Mouse (Mus musculus): ENCODE data around the gene Thrap3.

The Thrap3 gene

DNA sequence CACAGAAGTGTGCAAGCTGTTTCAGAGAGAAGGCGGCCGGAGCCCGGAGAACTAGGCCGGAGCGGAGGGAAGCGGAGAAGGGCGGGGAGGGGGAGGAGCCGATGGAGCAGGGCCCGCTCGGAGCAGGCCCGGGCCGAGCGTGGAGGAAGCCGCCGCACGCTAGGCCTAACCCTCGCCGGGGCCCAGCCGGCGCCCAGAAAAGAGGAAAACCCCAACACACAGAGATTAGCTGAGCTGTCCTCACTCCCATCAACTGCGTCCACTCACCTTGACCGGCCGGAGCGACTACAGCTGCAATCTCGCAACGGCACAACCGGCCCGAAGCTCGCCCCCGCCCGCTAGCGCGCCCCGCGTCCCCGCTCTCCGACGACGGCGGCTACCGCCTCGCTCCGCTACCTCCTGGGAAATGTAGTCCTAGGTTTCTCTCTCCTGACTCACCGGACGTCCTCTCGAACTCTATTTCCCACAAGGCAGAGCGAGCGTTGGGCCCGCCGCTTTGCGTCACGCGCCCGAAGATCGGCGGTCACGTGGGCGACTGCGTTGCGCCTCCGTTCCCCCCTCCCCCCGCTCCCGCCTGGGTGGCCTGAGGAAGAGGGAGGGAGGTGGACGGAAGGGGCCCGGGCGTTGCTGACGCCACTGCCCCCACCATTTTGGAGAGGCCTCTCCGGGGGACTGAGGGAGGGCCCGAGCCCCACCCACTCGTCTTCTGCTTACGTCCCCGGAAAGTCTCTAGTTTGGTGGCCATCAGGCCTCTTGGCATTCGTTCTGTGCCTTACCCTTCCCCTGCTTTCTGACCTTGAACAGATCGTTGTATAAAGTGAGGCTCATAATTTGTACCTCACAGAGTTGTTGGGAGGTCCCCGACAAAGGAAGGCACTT, at the start of gene Thrap3:
Gene Thrap3, minus strand, starts transcription at position 458 of the 879 bp plus-strand sequence.
- H3K36me3 ChIP-seq (ENCODE audit: insufficient read depth, low read length), result peaks cover 30% of the 10 kb centered on the region
- H3K4me3 ChIP-seq (replicated peaks; ENCODE audit: low read length), result peak within 1 kb of the TSS; percentile 88
- no peaks in the 10 kb centered on the region for H3K27me3 ChIP-seq (ENCODE audit: insufficient read depth, low read length)
- TF ChIP-seq CTCF (conservative IDR thresholded peaks at IDR 0.05; ENCODE audit: low read length), result no peak
- no peak for TF ChIP-seq POU5F1 (IDR thresholded peaks at IDR 0.05; ENCODE audit: borderline replicate concordance, low read length)
- TF ChIP-seq NANOG (IDR thresholded peaks at IDR 0.05; ENCODE audit: borderline replicate concordance, low read length), result no peak; the same call in 1 of the 2 replicates
- H3K4me1 ChIP-seq (replicated peaks; ENCODE audit: low read depth, low read length), result peaks cover 68% of the 10 kb centered on the region
- H3K9me3 ChIP-seq (ENCODE audit: low read length), result no peaks in the 10 kb centered on the region

DNA sequence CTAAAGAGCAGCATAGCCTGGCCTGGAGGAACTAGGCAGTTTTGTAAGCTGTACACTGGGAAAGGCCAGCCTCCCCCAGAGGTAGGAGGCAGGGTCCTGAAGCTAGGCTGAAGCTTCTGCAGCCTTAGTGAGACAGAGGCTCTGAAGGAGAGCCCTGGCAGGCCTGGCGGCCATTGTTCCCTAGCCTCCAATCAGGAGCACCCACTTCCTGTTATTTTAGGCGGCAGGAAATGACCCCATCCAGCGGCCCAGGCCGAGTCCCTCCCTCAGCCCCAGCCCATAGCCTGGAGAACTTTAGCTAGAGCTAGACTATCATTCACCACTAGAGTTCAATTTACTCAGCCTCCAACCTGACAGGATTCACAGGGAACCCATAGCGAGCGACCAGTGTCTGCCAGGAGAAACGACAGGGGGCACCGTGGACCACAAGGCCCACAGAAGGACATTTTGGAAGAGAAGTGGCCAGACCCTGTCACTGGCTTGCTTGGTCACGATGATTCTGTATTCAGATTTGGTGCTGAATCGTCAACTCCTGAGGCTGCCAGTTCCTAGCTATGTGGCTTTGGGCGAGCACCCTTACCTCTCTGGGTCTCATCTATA, 49.2 kb upstream of the Thrap3 start:
- Histone ChIP-seq H3K36me3 (ENCODE audit: insufficient read depth, low read length) (0 out of 2 replicates have a peak, but pooled peaks cover 4% of the 10 kb centered on the region), H3K4me1 (replicated peaks; ENCODE audit: low read depth, low read length) (peaks cover 89% of the 10 kb centered on the region), H3K9me3 (ENCODE audit: low read length) (no peaks in the 10 kb centered on the region), H3K4me3 (replicated peaks; ENCODE audit: low read length) (peak overlapping the region; percentile 49), H3K27me3 (ENCODE audit: insufficient read depth, low read length) (peaks cover under 1% of the 10 kb centered on the region)
- TF ChIP-seq POU5F1 (IDR thresholded peaks at IDR 0.05; ENCODE audit: borderline replicate concordance, low read length) (no peak), CTCF (conservative IDR thresholded peaks at IDR 0.05; ENCODE audit: low read length) (no peak), NANOG (IDR thresholded peaks at IDR 0.05; ENCODE audit: borderline replicate concordance, low read length) (no peak)

DNA sequence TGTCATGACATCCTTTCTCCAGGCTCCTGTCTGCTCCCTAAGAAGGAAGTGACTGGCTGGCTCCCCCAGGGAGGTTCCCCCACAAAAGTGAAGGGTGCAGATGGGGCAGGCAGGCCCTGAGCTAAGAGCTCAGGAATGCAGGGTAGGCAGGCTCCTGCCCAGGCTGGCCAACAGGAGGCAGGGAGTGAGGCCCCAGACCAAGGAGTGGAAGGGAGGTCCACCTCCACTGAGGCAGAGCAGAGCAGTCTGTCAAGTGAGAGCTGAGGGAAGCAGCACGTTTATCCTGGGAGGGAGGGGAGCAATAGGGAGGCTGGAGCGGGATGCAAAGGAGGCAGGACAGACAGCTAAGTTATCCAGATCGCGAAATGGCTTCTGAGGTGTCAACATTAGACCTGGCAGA, 48.1 kb upstream of the Thrap3 start:
- peaks cover 96% of the 10 kb centered on the region for H3K4me1 ChIP-seq (replicated peaks; ENCODE audit: low read depth, low read length)
- TF ChIP-seq POU5F1 (IDR thresholded peaks at IDR 0.05; ENCODE audit: borderline replicate concordance, low read length) (no peak), NANOG (IDR thresholded peaks at IDR 0.05; ENCODE audit: borderline replicate concordance, low read length) (no peak), CTCF (conservative IDR thresholded peaks at IDR 0.05; ENCODE audit: low read length) (no peak)
- H3K27me3 ChIP-seq (ENCODE audit: insufficient read depth, low read length), result no peaks in the 10 kb centered on the region
- no peaks in the 10 kb centered on the region for H3K9me3 ChIP-seq (ENCODE audit: low read length)
- H3K4me3 ChIP-seq (replicated peaks; ENCODE audit: low read length), result no peak overlapping the region
- H3K36me3 ChIP-seq (ENCODE audit: insufficient read depth, low read length), result 0 out of 2 replicates have a peak, but pooled peaks cover 8% of the 10 kb centered on the region

DNA sequence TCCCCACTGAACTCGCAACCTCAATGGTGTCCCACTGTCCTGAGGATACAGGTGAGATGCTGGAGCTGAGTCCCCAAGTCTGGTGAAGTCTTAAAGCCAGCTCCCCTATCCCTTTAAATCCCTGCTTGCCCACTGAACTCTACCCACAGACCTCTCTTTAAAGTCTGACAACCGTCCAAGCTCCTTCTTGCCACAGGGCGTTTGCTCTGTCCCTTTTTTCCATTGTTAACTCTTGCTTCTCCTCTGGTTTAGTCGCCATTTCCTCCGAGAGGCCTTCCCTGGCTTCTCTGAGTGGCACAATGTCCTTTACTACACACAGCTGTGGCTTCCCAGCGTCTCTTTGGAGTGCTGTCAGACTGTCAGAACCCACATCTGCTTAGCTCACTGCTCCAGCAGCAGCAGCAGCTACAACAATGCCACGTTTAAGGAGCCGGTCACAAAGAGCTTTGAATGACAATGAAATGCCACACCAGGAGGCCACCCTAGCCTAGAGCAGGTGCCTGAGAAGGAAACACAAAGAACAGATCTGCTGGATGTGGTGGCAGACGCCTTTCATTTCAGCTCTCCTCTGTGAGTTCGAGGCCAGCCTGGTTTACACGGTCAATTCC, 45.8 kb upstream of the Thrap3 start:
- H3K4me3 ChIP-seq (replicated peaks; ENCODE audit: low read length), result peak overlapping the region; percentile 35; the same call in 1 of the 2 replicates
- TF ChIP-seq POU5F1 (IDR thresholded peaks at IDR 0.05; ENCODE audit: borderline replicate concordance, low read length) (peak; percentile 80; the same call in 1 of the 2 replicates), CTCF (conservative IDR thresholded peaks at IDR 0.05; ENCODE audit: low read length) (no peak), NANOG (IDR thresholded peaks at IDR 0.05; ENCODE audit: borderline replicate concordance, low read length) (peak; percentile 72; the same call in 1 of the 2 replicates)
- H3K36me3 ChIP-seq (ENCODE audit: insufficient read depth, low read length), result 0 out of 2 replicates have a peak, but pooled peaks cover 11% of the 10 kb centered on the region
- H3K9me3 ChIP-seq (ENCODE audit: low read length), result no peaks in the 10 kb centered on the region
- no peaks in the 10 kb centered on the region for H3K27me3 ChIP-seq (ENCODE audit: insufficient read depth, low read length)
- H3K4me1 ChIP-seq (replicated peaks; ENCODE audit: low read depth, low read length), result peaks cover 84% of the 10 kb centered on the region

DNA sequence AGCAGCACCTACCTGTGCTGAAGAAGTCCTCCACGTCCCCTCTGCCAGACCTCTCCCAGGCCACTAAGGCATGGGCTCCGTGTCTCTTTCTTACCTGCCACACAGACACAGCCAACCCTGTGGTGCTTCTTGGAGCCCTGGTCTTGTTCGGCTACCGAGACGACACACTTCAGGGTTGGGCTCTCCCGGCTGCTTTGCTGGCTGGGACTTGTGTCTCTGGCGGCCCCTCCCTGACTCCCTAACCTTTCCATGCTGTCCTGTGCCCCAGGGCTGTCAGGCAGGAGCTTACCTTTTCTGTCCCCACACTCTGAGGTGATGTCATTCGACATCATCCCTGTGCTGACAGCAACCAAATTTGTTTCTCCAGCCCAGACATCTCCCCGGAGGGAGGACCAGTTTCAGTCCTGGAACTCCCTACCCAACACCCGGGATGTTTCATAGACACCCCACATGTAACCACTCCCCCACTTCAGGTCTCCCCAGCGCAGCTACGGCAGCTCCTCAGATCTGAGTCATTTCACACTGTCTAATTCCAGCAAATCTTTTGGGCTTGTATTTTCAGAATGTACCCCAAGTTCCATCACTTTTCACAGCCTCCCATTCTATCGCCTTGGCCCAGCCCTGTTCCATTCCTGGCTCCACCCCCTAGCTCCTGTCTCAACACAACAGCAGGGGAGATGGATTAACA, 43.8 kb upstream of the Thrap3 start:
- H3K4me1 ChIP-seq (replicated peaks; ENCODE audit: low read depth, low read length), result peaks cover 85% of the 10 kb centered on the region
- H3K9me3 ChIP-seq (ENCODE audit: low read length), result no peaks in the 10 kb centered on the region
- H3K4me3 ChIP-seq (replicated peaks; ENCODE audit: low read length), result peak overlapping the region; percentile 35
- no peak for TF ChIP-seq CTCF (conservative IDR thresholded peaks at IDR 0.05; ENCODE audit: low read length)
- no peak for TF ChIP-seq POU5F1 (IDR thresholded peaks at IDR 0.05; ENCODE audit: borderline replicate concordance, low read length)
- TF ChIP-seq NANOG (IDR thresholded peaks at IDR 0.05; ENCODE audit: borderline replicate concordance, low read length), result no peak
- no peaks in the 10 kb centered on the region for H3K27me3 ChIP-seq (ENCODE audit: insufficient read depth, low read length)
- H3K36me3 ChIP-seq (ENCODE audit: insufficient read depth, low read length), result peaks cover 18% of the 10 kb centered on the region

DNA sequence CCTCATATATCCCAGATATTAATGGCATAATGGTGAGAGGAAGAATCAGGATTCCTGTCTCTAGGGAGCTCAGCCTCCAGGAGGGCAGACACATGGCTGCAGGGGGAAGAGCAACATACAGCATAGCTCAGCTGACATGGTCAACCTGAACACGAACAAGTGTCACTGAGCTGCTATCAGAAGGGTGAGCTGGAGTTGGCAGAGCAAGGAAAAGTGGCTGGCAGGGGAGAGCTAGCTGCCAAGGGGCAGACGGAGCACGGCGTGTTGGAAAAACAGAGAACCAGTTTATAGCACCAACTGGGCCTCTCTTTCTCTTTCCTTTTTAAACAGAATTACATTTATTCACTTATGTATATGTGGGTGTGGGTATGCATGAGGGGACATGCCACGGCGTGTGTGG, 40.0 kb upstream of the Thrap3 start:
- H3K36me3 ChIP-seq (ENCODE audit: insufficient read depth, low read length), result peaks cover 49% of the 10 kb centered on the region
- TF ChIP-seq NANOG (IDR thresholded peaks at IDR 0.05; ENCODE audit: borderline replicate concordance, low read length) (no peak), POU5F1 (IDR thresholded peaks at IDR 0.05; ENCODE audit: borderline replicate concordance, low read length) (no peak), CTCF (conservative IDR thresholded peaks at IDR 0.05; ENCODE audit: low read length) (no peak)
- no peak overlapping the region for H3K4me3 ChIP-seq (replicated peaks; ENCODE audit: low read length)
- H3K4me1 ChIP-seq (replicated peaks; ENCODE audit: low read depth, low read length), result peaks cover 76% of the 10 kb centered on the region
- peaks cover 15% of the 10 kb centered on the region for H3K27me3 ChIP-seq (ENCODE audit: insufficient read depth, low read length)
- no peaks in the 10 kb centered on the region for H3K9me3 ChIP-seq (ENCODE audit: low read length)

DNA sequence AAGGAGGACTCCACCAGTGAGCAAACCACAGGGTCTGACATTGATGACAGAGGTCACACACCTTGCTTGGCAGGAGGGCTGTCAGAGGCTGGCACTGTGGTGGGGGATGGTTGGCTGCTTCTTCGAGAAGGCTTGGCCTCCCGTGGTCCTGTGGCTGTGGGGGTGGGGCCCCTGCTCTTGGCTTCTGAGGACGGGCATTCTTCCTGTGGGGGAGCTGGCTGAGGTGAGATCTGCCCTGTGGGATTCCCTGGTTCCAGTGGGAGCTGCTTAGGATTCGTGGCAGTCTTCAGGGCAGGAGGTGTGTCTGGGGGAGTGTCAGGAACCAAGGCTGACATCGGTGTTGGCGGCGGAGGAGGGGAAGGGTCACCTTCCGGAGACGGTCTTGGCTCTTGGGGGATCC, 39.4 kb upstream of the Thrap3 start:
- Histone ChIP-seq H3K4me3 (replicated peaks; ENCODE audit: low read length) (peak overlapping the region; percentile 37), H3K27me3 (ENCODE audit: insufficient read depth, low read length) (peaks cover 20% of the 10 kb centered on the region), H3K4me1 (replicated peaks; ENCODE audit: low read depth, low read length) (peaks cover 75% of the 10 kb centered on the region), H3K9me3 (ENCODE audit: low read length) (no peaks in the 10 kb centered on the region), H3K36me3 (ENCODE audit: insufficient read depth, low read length) (peaks cover 49% of the 10 kb centered on the region)
- no peak for TF ChIP-seq CTCF (conservative IDR thresholded peaks at IDR 0.05; ENCODE audit: low read length)
- TF ChIP-seq NANOG (IDR thresholded peaks at IDR 0.05; ENCODE audit: borderline replicate concordance, low read length), result no peak
- no peak for TF ChIP-seq POU5F1 (IDR thresholded peaks at IDR 0.05; ENCODE audit: borderline replicate concordance, low read length)
